Mouse (Mus musculus) C2C12 (cell line): ENCODE data around the gene Lep.

ENCODE experiments used
- CEBPB ChIP-seq: IDR thresholded peaks from one replicate; pipeline ENCODE4 v1.6.1; 2011; ENCODE audit warnings: low read depth, mild to moderate bottlenecking, control low read depth, moderate library complexity
- CTCF ChIP-seq: IDR thresholded peaks from one replicate; pipeline ENCODE4 v1.5.1; 2011; ENCODE audit not compliant: control insufficient read depth, insufficient read depth, insufficient read length
- MAX ChIP-seq: IDR thresholded peaks from one replicate; pipeline ENCODE4 v1.6.1; 2011; ENCODE audit warnings: mild to moderate bottlenecking, control low read depth
- MYOD1 ChIP-seq: IDR thresholded peaks from one replicate; pipeline ENCODE4 v1.6.1; 2011; ENCODE audit warnings: low read depth; ENCODE audit not compliant: control insufficient read depth, insufficient read length
- MYOG ChIP-seq: IDR thresholded peaks from one replicate; pipeline ENCODE4 v1.6.1; 2011; ENCODE audit not compliant: control insufficient read depth, insufficient read length; ENCODE audit errors: extremely low read depth

GRCm38 (mm10) chr6:29031704-29032310 lies 28.2 kb upstream of the Lep start:
- TF ChIP-seq CTCF (no peak), MYOD1 (no peak), MAX (no peak), MYOG (no peak), CEBPB (no peak)
